Mouse (Mus musculus): ENCODE measurements around the gene Sacs. TPM values are rescaled to one million over a fixed set of nuclear protein-coding genes. Genes with fewer than 3 reads are reported as not detected.

Gene Sacs
- polyA plus RNA-seq, 1 experiment from 2014 or later: 5.5 TPM

- 15% methylated on average over 3 of the region's 3 CpGs for WGBS
- ATAC-seq (ENCODE audit: insufficient number of reproducible peaks, insufficient read depth, low FRiP score, low read depth): no peak
- no peak overlapping the region for H3K4me2 ChIP-seq (replicated peaks; ENCODE audit: low read depth, low read length)
- no peak overlapping the region for H3K4me3 ChIP-seq (ENCODE audit: low read depth, low read length)
- H3K36me3 ChIP-seq (ENCODE audit: control insufficient read depth, insufficient read depth, low read length): no peaks in the 10 kb centered on the region
- no peak overlapping the region for H3K9ac ChIP-seq (replicated peaks; ENCODE audit: low read depth, low read length)
- no peaks in the 10 kb centered on the region for H3K9me3 ChIP-seq (ENCODE audit: control insufficient read depth, low read depth, low read length)
- H3K4me1 ChIP-seq (ENCODE audit: control insufficient read depth, insufficient read depth, low read length): no peaks in the 10 kb centered on the region
- H3K27me3 ChIP-seq (ENCODE audit: control insufficient read depth, insufficient read depth, low read length): no peaks in the 10 kb centered on the region
- no peak overlapping the region for H3K27ac ChIP-seq (ENCODE audit: low read length)
These were observed 120.8 kb downstream of the Sacs start for GRCm38 (mm10) chr14:61259084-61259483.

- H3K4me2 ChIP-seq (replicated peaks; ENCODE audit: low read depth, low read length): no peak overlapping the region
- no peaks in the 10 kb centered on the region for H3K36me3 ChIP-seq (ENCODE audit: control insufficient read depth, insufficient read depth, low read length)
- no peak overlapping the region for H3K4me3 ChIP-seq (ENCODE audit: low read depth, low read length)
- no peak overlapping the region for H3K9ac ChIP-seq (replicated peaks; ENCODE audit: low read depth, low read length)
- no peaks in the 10 kb centered on the region for H3K27me3 ChIP-seq (ENCODE audit: control insufficient read depth, insufficient read depth, low read length)
- H3K9me3 ChIP-seq (ENCODE audit: control insufficient read depth, low read depth, low read length): no peaks in the 10 kb centered on the region
- no peak overlapping the region for H3K27ac ChIP-seq (ENCODE audit: low read length)
- no peaks in the 10 kb centered on the region for H3K4me1 ChIP-seq (ENCODE audit: control insufficient read depth, insufficient read depth, low read length)
- ATAC-seq (ENCODE audit: insufficient number of reproducible peaks, insufficient read depth, low FRiP score, low read depth): no peak
- 41% methylated on average over 5 of the region's 5 CpGs for WGBS
These were observed 129.7 kb downstream of the Sacs start for GRCm38 (mm10) chr14:61267908-61268475.

- peak overlapping the region; percentile 10 for H3K4me3 ChIP-seq (ENCODE audit: low read depth, low read length)
- no peaks in the 10 kb centered on the region for H3K36me3 ChIP-seq (ENCODE audit: control insufficient read depth, insufficient read depth, low read length)
- WGBS: 7% methylated on average over 38 of the region's 38 CpGs
- no peaks in the 10 kb centered on the region for H3K9me3 ChIP-seq (ENCODE audit: control insufficient read depth, low read depth, low read length)
- no peak overlapping the region for H3K27ac ChIP-seq (ENCODE audit: low read length)
- peak overlapping the region; percentile 30 for H3K4me2 ChIP-seq (replicated peaks; ENCODE audit: low read depth, low read length)
- ATAC-seq (ENCODE audit: insufficient number of reproducible peaks, insufficient read depth, low FRiP score, low read depth): peak; percentile 14; the same call in 1 of the 2 replicates
- H3K27me3 ChIP-seq (ENCODE audit: control insufficient read depth, insufficient read depth, low read length): no peaks in the 10 kb centered on the region
- H3K9ac ChIP-seq (replicated peaks; ENCODE audit: low read depth, low read length): no peak overlapping the region
- H3K4me1 ChIP-seq (ENCODE audit: control insufficient read depth, insufficient read depth, low read length): no peaks in the 10 kb centered on the region
These were observed 136.3 kb downstream of the Sacs start for GRCm38 (mm10) chr14:61274414-61275198.

- no peak overlapping the region for H3K9ac ChIP-seq (replicated peaks; ENCODE audit: low read depth, low read length)
- H3K4me2 ChIP-seq (replicated peaks; ENCODE audit: low read depth, low read length): no peak overlapping the region
- no peaks in the 10 kb centered on the region for H3K36me3 ChIP-seq (ENCODE audit: control insufficient read depth, insufficient read depth, low read length)
- WGBS: 20% methylated on average over 1 of the region's 1 CpGs
- H3K27me3 ChIP-seq (ENCODE audit: control insufficient read depth, insufficient read depth, low read length): no peaks in the 10 kb centered on the region
- no peak overlapping the region for H3K4me3 ChIP-seq (ENCODE audit: low read depth, low read length)
- H3K4me1 ChIP-seq (ENCODE audit: control insufficient read depth, insufficient read depth, low read length): no peaks in the 10 kb centered on the region
- H3K9me3 ChIP-seq (ENCODE audit: control insufficient read depth, low read depth, low read length): no peaks in the 10 kb centered on the region
- ATAC-seq (ENCODE audit: insufficient number of reproducible peaks, insufficient read depth, low FRiP score, low read depth): no peak
- H3K27ac ChIP-seq (ENCODE audit: low read length): no peak overlapping the region
These were observed 139.0 kb downstream of the Sacs start for GRCm38 (mm10) chr14:61277285-61277684.

GRCm38 (mm10) chr14:61278676-61279300 is 140.5 kb downstream of the Sacs start:
- Histone ChIP-seq H3K27me3 (ENCODE audit: control insufficient read depth, insufficient read depth, low read length) (no peaks in the 10 kb centered on the region), H3K4me1 (ENCODE audit: control insufficient read depth, insufficient read depth, low read length) (no peaks in the 10 kb centered on the region)

GRCm38 (mm10) chr14:61288606-61289286 is 150.5 kb downstream of the Sacs start:
- no peak overlapping the region for H3K9ac ChIP-seq (replicated peaks; ENCODE audit: low read depth, low read length)
- H3K4me2 ChIP-seq (replicated peaks; ENCODE audit: low read depth, low read length): no peak overlapping the region
- no peaks in the 10 kb centered on the region for H3K4me1 ChIP-seq (ENCODE audit: control insufficient read depth, insufficient read depth, low read length)
- ATAC-seq (ENCODE audit: insufficient number of reproducible peaks, insufficient read depth, low FRiP score, low read depth): no peak
- no peak overlapping the region for H3K27ac ChIP-seq (ENCODE audit: low read length)
- H3K9me3 ChIP-seq (ENCODE audit: control insufficient read depth, low read depth, low read length): no peaks in the 10 kb centered on the region
- H3K27me3 ChIP-seq (ENCODE audit: control insufficient read depth, insufficient read depth, low read length): no peaks in the 10 kb centered on the region
- H3K36me3 ChIP-seq (ENCODE audit: control insufficient read depth, insufficient read depth, low read length): no peaks in the 10 kb centered on the region
- H3K4me3 ChIP-seq (ENCODE audit: low read depth, low read length): no peak overlapping the region
- WGBS: 68% methylated on average over 19 of the region's 19 CpGs

More at GRCm38 (mm10) chr14:61278676-61279300, 140.5 kb downstream of the Sacs start:
- Histone ChIP-seq H3K4me2 (replicated peaks; ENCODE audit: low read depth, low read length) (no peak overlapping the region), H3K9ac (replicated peaks; ENCODE audit: low read depth, low read length) (no peak overlapping the region), H3K9me3 (ENCODE audit: control insufficient read depth, low read depth, low read length) (no peaks in the 10 kb centered on the region), H3K4me3 (ENCODE audit: low read depth, low read length) (no peak overlapping the region), H3K36me3 (ENCODE audit: control insufficient read depth, insufficient read depth, low read length) (no peaks in the 10 kb centered on the region), H3K27ac (ENCODE audit: low read length) (no peak overlapping the region)
- WGBS: 83% methylated on average over 7 of the region's 7 CpGs
- no peak for ATAC-seq (ENCODE audit: insufficient number of reproducible peaks, insufficient read depth, low FRiP score, low read depth)

Other genes with a start within 250 kb of the Sacs start
- 42.0 and 44.0 TPM in 2 replicates for gene Tnfrsf19, start 92.0 kb upstream of the Sacs start, polyA plus RNA-seq (2014; fragmentation: Nextera tagmentation; extraction: Ambion mirVana)
- 0.38 and 1.2 TPM in 2 replicates for gene Sgcg, start 120.0 kb downstream of the Sacs start, polyA plus RNA-seq (2014; fragmentation: Nextera tagmentation; extraction: Ambion mirVana)
- 0.90 and 1.5 TPM in 2 replicates for gene Arl11, start 171.3 kb downstream of the Sacs start, polyA plus RNA-seq (2014; fragmentation: Nextera tagmentation; extraction: Ambion mirVana)
- 9.2 and 10.1 TPM in 2 replicates for gene Ebpl, start 222.0 kb downstream of the Sacs start, polyA plus RNA-seq (2014; fragmentation: Nextera tagmentation; extraction: Ambion mirVana)

Data from stomach, embryonic 14.5 days (tissue).